Mouse (Mus musculus): ENCODE results near the gene Eif2ak4. TPM values are rescaled to one million over a fixed set of nuclear protein-coding genes. Genes with fewer than 3 reads are reported as not detected.

Gene Eif2ak4
- polyA plus RNA-seq, 1 experiment from 2014 or later, result 8.0 TPM

GRCm38 (mm10) chr2:118457029-118457428, 68.6 kb downstream of the Eif2ak4 start:
- Histone ChIP-seq H3K9ac (ENCODE audit: low read depth, low read length) (no peak overlapping the region), H3K36me3 (ENCODE audit: insufficient read depth, low read length) (peaks cover 13% of the 10 kb centered on the region), H3K9me3 (replicated peaks; ENCODE audit: low read length) (no peaks in the 10 kb centered on the region), H3K27ac (no peak overlapping the region), H3K4me1 (replicated peaks; ENCODE audit: insufficient read depth, low read length) (no peaks in the 10 kb centered on the region), H3K4me2 (ENCODE audit: low read length) (no peak overlapping the region), H3K4me3 (replicated peaks; ENCODE audit: low read depth, low read length) (no peak overlapping the region), H3K27me3 (ENCODE audit: insufficient read depth, low read length) (no peaks in the 10 kb centered on the region)
- DNase-seq (ENCODE audit: low spot score) (no peak), ATAC-seq (replicated peaks; ENCODE audit: low FRiP score, low read depth) (no peak)
- WGBS, result 87% methylated on average over 3 of the region's 3 CpGs
- no peak for TF ChIP-seq CTCF (IDR thresholded peaks at IDR 0.05; ENCODE audit: low read depth)

GRCm38 (mm10) chr2:118457463-118458261, 69.2 kb downstream of the Eif2ak4 start:
- WGBS, result 88% methylated on average over 13 of the region's 13 CpGs
- Histone ChIP-seq H3K27me3 (ENCODE audit: insufficient read depth, low read length) (no peaks in the 10 kb centered on the region), H3K9me3 (replicated peaks; ENCODE audit: low read length) (no peaks in the 10 kb centered on the region), H3K4me1 (replicated peaks; ENCODE audit: insufficient read depth, low read length) (no peaks in the 10 kb centered on the region), H3K27ac (no peak overlapping the region), H3K4me2 (ENCODE audit: low read length) (no peak overlapping the region), H3K36me3 (ENCODE audit: insufficient read depth, low read length) (peaks cover 16% of the 10 kb centered on the region), H3K4me3 (replicated peaks; ENCODE audit: low read depth, low read length) (no peak overlapping the region), H3K9ac (ENCODE audit: low read depth, low read length) (no peak overlapping the region)
- no peak for TF ChIP-seq CTCF (IDR thresholded peaks at IDR 0.05; ENCODE audit: low read depth)
- ATAC-seq (replicated peaks; ENCODE audit: low FRiP score, low read depth), result no peak
- DNase-seq (ENCODE audit: low spot score), result no peak

GRCm38 (mm10) chr2:118461480-118462165, 73.2 kb downstream of the Eif2ak4 start:
- DNase-seq (ENCODE audit: low spot score) (no peak), ATAC-seq (replicated peaks; ENCODE audit: low FRiP score, low read depth) (no peak)
- no peaks in the 10 kb centered on the region for H3K9me3 ChIP-seq (replicated peaks; ENCODE audit: low read length)
- peaks cover 28% of the 10 kb centered on the region for H3K36me3 ChIP-seq (ENCODE audit: insufficient read depth, low read length)
- 75% methylated on average over 16 of the region's 16 CpGs for WGBS
- TF ChIP-seq CTCF (IDR thresholded peaks at IDR 0.05; ENCODE audit: low read depth), result no peak
- H3K9ac ChIP-seq (ENCODE audit: low read depth, low read length), result no peak overlapping the region
- no peaks in the 10 kb centered on the region for H3K27me3 ChIP-seq (ENCODE audit: insufficient read depth, low read length)
- no peak overlapping the region for H3K4me3 ChIP-seq (replicated peaks; ENCODE audit: low read depth, low read length)
- H3K4me1 ChIP-seq (replicated peaks; ENCODE audit: insufficient read depth, low read length), result no peaks in the 10 kb centered on the region
- H3K27ac ChIP-seq, result no peak overlapping the region
- no peak overlapping the region for H3K4me2 ChIP-seq (ENCODE audit: low read length)

GRCm38 (mm10) chr2:118463480-118463879, 75.1 kb downstream of the Eif2ak4 start:
- TF ChIP-seq CTCF (IDR thresholded peaks at IDR 0.05; ENCODE audit: low read depth), result no peak
- Histone ChIP-seq H3K4me2 (ENCODE audit: low read length) (no peak overlapping the region), H3K9me3 (replicated peaks; ENCODE audit: low read length) (no peaks in the 10 kb centered on the region), H3K27ac (no peak overlapping the region), H3K4me1 (replicated peaks; ENCODE audit: insufficient read depth, low read length) (no peaks in the 10 kb centered on the region), H3K27me3 (ENCODE audit: insufficient read depth, low read length) (no peaks in the 10 kb centered on the region), H3K36me3 (ENCODE audit: insufficient read depth, low read length) (peaks cover 29% of the 10 kb centered on the region), H3K4me3 (replicated peaks; ENCODE audit: low read depth, low read length) (no peak overlapping the region), H3K9ac (ENCODE audit: low read depth, low read length) (no peak overlapping the region)
- ATAC-seq (replicated peaks; ENCODE audit: low FRiP score, low read depth), result no peak
- 78% methylated on average over 5 of the region's 5 CpGs for WGBS
- no peak for DNase-seq (ENCODE audit: low spot score)

GRCm38 (mm10) chr2:118464450-118464849, 76.0 kb downstream of the Eif2ak4 start:
- Histone ChIP-seq H3K4me3 (replicated peaks; ENCODE audit: low read depth, low read length) (no peak overlapping the region), H3K27me3 (ENCODE audit: insufficient read depth, low read length) (no peaks in the 10 kb centered on the region), H3K27ac (no peak overlapping the region), H3K9ac (ENCODE audit: low read depth, low read length) (no peak overlapping the region), H3K4me1 (replicated peaks; ENCODE audit: insufficient read depth, low read length) (no peaks in the 10 kb centered on the region), H3K36me3 (ENCODE audit: insufficient read depth, low read length) (peaks cover 31% of the 10 kb centered on the region), H3K9me3 (replicated peaks; ENCODE audit: low read length) (no peaks in the 10 kb centered on the region), H3K4me2 (ENCODE audit: low read length) (no peak overlapping the region)
- 75% methylated on average over 3 of the region's 3 CpGs for WGBS
- TF ChIP-seq CTCF (IDR thresholded peaks at IDR 0.05; ENCODE audit: low read depth), result no peak
- ATAC-seq (replicated peaks; ENCODE audit: low FRiP score, low read depth) (no peak), DNase-seq (ENCODE audit: low spot score) (no peak)

- TF ChIP-seq CTCF (IDR thresholded peaks at IDR 0.05; ENCODE audit: low read depth), result no peak
- Histone ChIP-seq H3K27me3 (ENCODE audit: insufficient read depth, low read length) (no peaks in the 10 kb centered on the region), H3K4me2 (ENCODE audit: low read length) (no peak overlapping the region), H3K4me1 (replicated peaks; ENCODE audit: insufficient read depth, low read length) (no peaks in the 10 kb centered on the region), H3K36me3 (ENCODE audit: insufficient read depth, low read length) (peaks cover 35% of the 10 kb centered on the region), H3K27ac (no peak overlapping the region), H3K9ac (ENCODE audit: low read depth, low read length) (no peak overlapping the region), H3K4me3 (replicated peaks; ENCODE audit: low read depth, low read length) (no peak overlapping the region), H3K9me3 (replicated peaks; ENCODE audit: low read length) (no peaks in the 10 kb centered on the region)
- WGBS, result 84% methylated on average over 2 of the region's 2 CpGs
- DNase-seq (ENCODE audit: low spot score) (no peak), ATAC-seq (replicated peaks; ENCODE audit: low FRiP score, low read depth) (no peak)
Measured at GRCm38 (mm10) chr2:118465894-118466293, 77.5 kb downstream of the Eif2ak4 start.

All from kidney, postnatal 0 days (tissue).